Mouse (Mus musculus) thymus, postnatal 0 days (tissue): ENCODE measurements around the gene Smtn. TPM values are rescaled to one million over a fixed set of nuclear protein-coding genes. Genes with fewer than 3 reads are reported as not detected.

ENCODE experiments used
- DNase-seq: peaks from one replicate; pipeline ENCODE4 v3.0.0-alpha.2; 2015; ENCODE audit warnings: low spot score
- polyA plus RNA-seq: library from polyadenylated mRNA; unstranded; fragments of >200 nt; fragmentation: Nextera tagmentation; extraction: Ambion mirVana; gene quantifications from 2 replicates; pipeline ENCODE4 v1.2.1, GENCODE M21; 2015

Gene Smtn
- polyA plus RNA-seq, 1 experiment from 2014 or later = 13.4 TPM

DNA sequence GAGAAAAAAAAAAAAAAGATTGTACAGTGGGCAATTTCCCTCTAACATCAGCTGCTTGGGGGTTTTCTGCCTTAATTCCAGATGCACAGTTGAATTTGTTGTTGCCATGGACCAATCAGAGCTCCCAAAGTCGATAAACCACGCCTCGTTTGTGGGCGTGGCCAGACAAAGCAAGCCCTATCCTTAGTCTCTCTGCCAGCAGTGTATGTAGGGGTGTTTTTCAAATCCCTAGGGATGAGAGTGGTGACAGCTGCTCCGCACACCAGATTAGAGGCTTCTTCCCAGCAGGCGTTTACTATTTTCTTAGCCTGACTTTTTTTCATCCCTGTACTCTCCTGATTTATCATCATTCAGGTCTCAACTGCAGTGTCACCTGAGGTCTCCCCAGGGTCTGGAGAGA is 7.6 kb upstream of the Smtn start:
- DNase-seq = peak; percentile 14

DNA sequence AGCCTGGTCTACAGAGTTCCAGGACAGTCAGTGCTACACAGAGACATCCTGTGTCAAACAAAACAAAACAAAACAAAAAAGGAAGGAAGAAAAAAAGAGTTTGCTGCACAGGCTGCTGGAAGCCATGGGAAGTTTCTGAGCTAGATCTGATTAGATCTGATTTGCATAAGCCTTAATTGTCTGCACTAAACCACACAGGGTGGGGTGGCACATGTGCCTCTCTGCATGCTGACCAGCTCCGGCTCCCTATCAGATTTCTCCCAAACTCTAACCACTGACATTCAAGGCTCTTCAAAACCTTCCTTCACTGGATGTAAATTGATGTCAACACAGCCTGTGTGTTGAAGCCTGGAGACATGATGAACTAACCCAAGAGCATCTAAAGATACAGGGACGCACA is 6.6 kb upstream of the Smtn start:
- no peak for DNase-seq

DNA sequence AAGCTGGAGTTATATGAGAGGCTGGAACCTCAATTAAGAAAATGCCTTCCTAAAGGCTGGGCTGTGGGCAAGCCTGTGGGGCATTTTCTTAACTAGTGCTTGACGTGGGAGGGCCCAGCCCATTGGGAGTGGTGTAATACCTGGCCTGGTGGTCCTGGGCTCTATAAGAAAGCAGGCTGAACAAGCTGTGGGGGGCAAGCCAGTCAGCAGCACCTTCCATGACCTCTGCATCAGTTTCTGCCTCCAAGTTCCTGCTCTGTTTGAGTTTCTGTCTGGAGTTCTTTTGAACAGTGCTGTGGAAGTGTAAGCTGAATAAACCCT is 5.8 kb upstream of the Smtn start:
- DNase-seq = no peak

DNA sequence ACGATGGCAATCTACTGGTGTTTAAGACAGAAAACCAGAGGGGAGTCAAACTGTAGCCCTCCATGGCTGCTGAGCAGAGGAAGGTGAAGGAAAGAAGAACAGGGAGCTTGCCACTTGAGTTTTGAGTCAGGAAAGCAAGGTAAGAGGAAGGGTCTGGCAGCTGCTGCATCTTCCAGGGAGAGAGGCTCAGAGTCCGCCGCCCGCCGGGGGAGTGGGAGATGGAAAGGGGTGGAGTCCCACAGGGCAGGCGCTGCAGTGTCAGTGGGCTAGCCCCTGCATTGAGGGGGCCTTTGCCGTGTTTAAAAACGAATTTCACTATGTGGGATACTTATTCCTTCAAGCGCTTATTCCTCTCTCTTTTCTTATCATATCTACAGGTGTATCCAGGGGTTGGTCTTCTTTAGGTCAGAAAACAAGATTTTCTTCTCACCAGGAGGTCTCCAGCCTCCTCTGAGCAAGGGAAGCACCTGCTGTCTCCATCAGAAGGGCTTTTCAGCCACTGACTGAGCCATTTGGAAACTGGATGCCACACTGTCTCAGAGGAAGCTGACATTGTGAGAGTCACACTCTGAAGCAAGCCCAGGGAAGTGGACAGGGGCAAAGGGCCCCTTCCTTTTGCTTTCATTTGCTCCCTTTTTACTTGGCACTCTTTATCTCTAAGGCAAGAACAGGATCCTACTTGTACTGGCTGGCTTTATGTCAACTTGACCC is 5.3 kb upstream of the Smtn start:
- no peak for DNase-seq

DNA sequence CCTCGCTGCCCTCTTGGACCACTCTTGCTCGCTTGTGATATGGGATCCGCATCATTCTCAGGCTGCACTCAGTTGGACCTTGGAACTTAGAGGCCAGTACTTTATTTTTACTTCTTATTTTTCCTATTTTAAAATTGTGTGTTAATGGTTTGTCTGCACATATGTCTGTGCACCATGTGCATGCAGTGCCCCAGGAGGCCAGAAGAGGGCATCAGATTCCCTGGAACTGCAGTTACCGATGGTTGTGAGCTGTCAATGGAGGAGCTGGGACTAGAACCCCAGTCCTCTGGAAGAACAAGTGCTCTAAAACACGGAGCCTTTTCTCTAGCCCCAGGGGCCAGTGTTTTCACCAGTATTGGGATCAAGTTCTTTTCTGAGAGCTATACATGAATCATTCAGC is 4.0 kb upstream of the Smtn start:
- DNase-seq = no peak

DNA sequence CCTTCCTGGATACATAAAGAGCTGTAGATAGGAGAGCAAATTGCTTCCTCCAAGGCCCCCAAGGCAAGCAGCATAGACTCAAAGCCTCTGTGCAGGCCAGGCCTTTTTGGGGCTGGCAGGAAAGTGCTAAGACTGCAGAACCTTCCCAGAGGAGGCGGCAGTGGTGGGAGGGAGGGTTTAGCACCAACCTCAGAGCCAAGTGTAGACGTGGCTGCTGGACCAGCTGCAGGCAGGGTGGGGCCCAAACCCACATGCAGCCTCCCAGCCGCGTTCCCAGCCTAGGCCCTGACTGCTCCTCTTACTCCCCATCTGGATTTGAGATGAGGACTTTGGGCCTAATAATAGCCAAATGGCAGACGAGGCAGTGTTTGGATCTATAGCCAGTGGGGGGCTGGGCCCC is 2.6 kb upstream of the Smtn start:
- DNase-seq = no peak

DNA sequence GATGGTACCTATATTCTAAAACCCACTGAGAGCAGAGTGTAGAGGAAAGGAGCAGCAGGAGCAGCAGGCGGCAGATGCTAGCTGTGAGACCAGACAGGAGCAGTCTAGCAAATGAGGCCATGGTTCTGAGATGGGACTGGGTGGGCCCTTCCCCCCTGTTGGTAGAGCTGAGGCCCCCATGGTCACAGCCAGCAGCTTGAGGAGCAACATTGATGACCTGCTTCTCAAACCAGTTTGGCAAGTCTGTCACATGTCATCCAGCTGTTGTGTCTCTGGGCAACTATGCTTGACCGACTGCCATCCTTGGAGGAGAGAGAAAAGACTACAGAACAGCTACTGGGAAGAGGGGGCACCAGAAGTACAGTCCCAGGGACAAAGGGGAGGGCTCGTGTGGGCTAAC is 1.5 kb upstream of the Smtn start:
- DNase-seq = no peak

DNA sequence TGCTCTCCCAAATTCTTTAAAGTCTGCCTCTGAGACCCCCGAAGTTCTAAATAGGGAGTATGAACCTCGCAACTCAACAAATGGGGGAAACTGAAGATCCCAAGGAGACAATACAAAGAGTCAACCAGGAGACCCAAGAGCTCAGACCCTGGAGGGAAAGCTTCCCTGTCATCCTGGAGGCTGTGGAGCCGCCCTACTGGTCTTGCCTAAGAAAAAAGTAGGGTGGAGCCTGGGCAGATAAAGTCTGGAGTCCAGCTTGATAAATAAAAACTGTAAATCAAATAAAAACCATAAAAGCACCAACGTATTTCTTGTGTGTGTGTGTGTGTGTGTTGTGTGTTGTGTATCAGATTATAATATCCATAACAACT is 601 bp downstream of the Smtn start:
- no peak for DNase-seq

DNA sequence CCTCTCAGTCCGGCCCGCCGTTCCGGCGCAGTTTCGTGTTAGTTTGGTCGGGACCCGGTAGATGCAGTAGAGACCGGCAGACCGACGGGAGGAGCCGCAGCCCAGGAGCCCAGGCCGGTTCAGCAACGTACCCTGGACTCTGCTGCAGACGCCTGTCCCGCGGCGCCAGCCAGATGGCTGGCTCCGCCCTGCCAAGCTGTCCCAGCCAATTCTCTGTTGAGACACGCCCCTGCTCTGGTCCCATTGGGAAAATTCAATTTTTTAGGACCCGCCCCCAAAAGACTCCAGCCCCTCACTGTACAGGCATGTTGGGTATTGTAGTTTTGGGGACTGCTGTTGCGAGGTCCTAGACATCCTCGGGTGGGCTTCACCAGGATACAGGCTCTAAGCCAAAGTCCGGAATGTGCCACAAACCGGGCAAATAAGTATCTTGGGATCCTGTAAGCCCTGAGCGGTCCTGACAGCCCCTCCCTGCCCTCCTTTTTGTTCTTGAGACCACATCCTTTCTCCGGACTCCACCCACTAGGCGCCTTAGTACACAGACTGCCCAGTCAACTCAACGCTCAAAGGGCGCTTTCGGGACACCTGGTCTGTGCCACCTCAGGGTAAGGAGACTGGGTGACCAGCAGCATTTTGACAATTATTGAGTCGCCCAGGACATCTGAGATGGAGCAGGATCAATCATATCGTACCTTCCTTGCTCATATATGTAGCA is 1.1 kb downstream of the Smtn start:
- peak; percentile 92 for DNase-seq

DNA sequence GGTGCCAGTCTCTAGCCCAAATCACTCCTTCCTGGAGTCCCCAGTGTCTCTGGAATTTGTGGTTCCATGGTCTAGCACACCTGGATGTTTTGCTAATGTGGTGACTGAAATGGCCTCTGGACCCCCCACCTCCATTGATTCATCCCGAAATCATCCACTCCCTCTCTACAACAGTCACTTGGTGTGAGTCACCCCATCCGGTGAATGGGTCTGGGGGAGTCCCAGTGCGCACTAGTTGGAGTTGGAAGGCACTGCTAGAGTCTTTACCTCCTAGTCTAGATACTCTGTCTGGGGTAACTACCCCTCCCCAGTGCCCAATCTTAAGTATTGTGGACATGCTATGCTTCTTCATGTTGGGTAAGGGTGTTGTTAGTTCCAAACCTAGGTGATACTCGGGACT is 2.1 kb downstream of the Smtn start:
- no peak for DNase-seq

DNA sequence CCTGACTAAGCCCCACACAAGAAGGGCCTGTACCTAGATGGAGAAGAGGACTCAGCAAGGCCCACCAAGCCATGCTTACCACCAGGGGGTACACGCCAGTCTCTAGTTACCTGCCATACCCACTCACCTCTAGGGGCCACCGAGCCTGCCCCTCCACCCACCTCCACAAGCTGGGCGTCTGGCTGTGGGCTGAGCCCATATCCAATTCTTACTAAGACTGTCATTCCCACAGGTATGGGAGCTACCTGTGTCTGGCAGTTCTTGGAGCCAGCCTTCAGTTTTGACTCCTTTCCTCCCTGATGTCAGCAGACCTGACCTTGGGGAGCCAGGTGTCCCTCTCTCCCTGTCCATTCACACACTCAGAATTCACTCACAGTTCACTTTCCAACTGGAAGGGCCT is 2.7 kb downstream of the Smtn start:
- no peak for DNase-seq

DNA sequence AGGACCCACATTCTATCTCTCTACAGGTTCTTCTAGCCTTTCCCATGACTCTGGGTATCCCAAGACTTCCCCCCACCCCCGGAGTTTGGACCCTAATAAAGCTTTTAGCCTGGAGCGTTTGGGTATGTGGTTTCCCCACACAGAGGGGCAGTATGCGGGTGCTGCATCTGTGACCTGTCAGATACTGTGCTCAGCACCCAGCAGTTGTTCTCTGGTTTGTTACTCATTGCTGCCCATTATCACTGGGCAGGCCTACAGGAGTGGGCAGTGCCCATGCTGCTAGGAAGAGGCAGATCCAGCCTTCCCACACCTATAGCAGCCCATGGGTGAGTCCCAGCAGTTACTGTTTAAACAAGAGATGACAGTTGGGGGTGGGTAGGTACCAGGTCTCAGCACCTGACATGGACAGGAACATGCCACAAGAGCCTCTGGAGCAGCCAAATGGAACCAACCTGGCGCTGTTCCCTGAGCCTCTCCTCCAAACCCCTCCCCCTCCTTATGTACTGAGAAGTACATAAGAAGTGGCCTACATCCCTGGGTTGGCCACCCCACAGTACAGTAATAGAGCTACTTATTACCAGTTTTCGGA is 3.6 kb downstream of the Smtn start:
- DNase-seq = no peak

DNA sequence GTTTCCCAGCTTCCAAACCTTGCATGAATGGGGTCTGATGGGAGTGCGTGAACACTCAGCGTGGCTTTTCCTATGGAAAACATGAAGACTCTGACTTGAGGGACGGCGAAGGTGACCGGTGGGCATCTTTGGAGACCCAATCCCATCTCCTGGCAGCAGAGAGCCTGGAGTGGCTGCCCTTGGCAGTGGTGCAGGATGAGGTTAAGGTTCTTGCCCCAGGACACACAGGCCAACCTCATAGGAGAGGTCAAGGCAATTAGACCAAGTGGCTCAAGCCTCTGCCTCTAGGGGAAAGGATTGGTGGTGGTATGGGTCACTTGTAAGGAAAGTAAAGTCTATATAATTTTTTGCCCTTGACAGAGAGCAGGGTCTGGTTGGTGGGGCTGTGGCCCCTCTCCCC is 4.3 kb downstream of the Smtn start:
- DNase-seq = no peak

DNA sequence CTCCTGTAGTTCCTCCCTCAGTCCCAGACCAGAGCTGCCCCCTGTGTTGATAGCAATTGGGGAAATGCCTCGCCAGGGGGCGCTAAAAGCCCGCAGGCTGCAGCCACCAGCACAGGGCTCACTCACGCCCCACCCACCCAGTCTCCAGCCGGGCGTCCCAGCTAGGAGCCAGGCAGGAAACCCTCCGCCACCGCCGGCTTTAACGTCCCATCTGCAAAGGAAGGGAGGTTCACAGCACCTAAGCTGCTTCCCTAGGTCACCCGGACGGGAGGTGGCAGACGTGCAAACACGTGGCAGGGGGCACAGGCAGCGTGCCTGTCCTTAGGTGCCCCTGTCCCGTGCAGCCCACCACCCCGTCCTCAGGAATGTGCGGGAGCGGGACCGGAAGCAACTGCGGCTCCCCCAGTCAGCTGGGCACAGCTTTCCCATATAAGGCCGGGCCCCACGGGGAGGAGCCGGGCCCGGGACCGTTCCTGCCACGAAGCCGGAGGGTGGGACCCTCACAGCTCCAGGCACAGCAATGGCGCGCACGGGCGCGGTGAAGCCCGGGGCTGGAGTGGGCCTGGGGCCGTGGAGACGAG is 4.9 kb downstream of the Smtn start:
- DNase-seq = peak; percentile 95

DNA sequence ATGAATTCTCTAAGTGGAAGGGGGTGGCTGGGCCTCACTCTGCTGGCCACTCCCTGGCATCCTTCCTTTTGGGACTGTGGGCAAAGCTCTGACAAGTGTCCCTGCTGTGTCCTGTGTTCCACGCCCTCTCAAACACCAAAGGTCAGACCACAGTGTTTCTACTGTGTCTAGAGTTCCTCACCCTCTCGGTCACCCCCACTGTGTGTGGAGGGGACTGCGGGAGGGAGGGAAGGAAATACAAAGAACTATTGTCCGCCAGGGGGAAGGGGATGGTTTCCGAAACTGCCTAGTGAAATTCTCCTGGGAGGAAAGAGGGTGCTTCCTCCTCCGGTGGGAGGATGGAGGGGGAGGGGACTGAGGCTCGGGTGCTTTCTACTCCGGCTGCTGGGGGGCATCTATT is 5.5 kb downstream of the Smtn start:
- no peak for DNase-seq

DNA sequence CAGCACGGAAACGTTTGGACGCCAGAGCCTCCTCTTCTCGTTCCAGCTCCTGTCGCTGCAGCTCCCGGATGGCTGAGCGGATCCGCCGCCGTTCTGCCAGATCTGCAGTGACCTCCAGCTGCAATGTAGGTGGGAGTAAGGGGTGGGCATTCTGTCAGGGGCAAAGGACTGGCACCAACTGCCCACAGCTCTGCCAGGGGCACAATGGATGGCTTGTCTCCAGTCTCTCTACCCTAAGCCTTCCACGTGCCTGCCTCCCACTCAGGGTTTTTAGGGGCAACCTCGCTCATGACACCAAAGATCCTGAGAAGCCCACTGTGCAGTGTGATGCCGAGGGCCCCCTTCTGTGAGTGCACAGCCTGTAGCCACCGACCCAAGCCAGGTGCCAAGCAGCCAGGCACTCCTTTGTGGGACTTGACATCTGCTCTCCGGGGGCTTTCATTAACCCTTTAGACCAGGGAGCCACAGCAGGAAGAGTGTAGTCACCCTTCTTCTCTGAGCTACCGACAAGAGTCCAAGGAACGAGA is 6.9 kb downstream of the Smtn start:
- no peak for DNase-seq

DNA sequence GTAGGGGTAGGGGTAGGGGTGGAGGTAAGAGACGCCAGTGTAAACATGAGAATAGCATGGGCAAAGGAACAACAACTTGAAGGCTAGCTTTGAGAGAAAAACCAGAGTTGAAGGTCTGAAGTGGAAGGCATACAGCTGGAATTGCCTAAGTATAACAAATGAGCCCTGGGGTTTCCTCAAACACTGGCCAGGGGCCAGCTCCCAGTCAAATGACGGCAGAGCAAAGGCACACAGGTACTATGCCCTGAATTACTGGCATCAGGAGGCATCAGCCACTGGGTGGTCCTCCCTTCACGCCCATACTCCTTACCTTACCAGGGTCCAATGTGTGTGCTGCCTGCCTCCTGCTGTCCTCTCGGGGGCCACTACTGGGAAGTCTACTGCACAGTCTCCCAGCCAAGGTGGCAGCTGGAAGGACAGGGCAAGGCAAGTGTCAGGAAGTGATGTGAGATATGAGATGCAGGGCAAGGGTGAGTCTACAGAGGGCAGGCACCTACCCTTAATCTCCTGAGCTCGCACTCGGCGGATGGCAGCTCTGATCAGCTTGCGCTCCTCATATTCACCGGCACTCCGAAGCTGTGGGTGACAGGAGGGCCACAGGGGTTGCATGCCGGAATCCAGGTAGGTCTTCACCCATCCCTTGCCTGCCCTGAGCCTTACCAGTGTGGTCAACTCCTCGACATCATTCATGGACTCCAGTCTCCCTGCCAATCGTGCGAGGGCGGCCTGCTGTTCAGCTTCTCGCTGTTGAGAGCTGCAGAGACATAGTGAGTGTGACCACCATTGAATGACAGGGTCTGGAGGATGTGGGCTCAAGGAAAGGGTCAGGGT is 8.1 kb downstream of the Smtn start:
- DNase-seq = no peak

DNA sequence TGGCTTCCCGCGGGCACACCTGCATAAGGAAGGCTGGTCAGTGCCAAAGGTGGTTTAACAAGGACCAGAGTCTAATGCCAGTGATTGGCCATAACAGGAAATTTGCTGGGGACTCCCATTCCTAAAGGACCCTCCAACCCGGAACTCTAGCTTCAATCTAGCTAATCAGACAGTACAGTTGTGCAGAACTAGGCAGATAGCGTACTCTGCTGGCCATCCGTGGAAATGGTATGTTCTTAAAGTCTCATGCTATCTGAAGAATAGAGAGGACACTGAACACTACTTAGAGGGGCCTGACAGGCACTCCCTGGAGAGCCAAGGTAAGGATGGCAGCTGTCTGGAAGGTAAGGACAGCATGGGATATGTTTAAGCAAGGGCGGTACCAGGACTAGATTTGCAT is 8.8 kb downstream of the Smtn start:
- no peak for DNase-seq

DNA sequence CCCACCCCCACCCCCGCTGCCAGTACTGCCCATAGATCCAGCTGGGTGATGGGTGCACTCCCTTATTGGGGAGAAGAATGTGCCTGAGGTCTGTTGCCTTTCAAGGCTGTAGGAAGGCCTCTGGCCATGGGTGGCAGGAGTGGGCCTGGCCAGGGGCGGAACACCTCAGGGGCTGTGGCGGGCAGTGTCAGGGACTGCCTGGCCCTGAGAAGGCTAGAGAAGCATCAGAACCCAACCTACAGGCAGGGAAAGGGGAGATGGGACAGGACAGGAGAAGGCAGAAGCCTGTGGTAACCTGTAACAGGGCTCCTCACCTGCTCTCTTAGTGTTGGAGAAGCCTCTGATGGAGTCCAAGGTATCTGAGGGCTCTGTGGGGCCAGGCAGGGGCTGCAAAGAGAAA is 9.7 kb downstream of the Smtn start:
- DNase-seq = no peak

DNA sequence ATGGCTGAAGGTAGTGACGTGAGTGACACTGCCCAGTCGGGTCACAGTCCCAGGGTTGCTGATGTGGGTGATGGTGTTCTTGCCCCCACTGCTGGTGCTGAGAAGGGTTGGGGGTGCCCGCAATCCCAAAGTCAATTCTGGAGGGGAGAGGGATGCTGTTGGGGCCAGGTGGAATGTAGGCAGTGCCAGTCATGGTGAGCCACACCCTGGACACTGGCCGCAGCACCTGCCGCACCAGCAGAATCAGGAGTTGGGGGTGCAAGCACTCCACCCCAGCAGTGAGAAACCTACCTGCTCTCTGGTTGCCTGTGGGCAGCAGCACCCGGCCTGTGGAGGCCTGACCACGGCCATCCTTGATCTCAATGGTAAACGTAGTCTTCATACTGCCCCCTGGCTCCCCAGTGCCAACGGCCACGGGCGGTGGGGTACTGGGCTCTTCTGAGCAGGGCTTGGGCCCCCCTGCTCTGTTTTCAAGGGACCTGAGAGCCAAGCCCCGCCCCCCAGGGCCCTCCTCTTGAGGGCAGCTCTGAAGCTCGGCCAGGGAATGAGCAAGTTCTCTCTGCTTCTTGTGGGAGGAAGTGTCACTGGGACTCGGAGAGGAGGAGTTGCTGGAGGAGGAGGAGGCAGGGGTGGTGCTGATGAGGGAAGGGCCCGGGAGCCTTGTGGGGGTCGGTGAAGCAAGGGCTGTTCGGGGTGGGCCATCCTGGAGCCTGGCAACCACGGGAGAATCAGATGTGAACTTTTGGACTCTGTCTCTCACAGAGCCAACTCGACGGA is 10.7 kb downstream of the Smtn start:
- DNase-seq = no peak

DNA sequence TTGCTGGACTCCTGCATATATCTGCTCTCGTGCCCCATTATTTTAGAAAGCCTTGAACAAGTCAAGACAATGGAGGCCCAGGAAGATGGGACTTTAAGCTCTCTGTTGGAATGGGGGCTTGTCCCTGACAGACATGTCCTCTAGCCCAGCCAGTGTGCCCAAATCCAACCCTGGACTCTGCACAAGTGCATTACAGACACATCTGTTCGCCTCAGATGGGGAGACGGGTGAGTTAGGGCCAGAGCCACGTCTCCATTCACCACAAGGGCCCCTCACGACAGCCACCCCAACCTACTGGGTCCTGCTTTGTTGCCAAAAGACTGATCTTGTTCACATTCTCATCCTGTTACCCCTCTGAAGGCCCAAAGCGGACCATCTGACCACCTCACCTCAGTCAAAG is 12.2 kb downstream of the Smtn start:
- no peak for DNase-seq
